Mouse (Mus musculus): ENCODE measurements around the gene Cdh1. TPM values are rescaled to one million over a fixed set of nuclear protein-coding genes. Genes with fewer than 3 reads are reported as not detected.
A peak's percentile ranks its signal among the peaks of the same experiment; 100 is the strongest.

Cdh1 gene
- polyA plus RNA-seq, 1 experiment from 2014 or later, result 131 TPM

DNA sequence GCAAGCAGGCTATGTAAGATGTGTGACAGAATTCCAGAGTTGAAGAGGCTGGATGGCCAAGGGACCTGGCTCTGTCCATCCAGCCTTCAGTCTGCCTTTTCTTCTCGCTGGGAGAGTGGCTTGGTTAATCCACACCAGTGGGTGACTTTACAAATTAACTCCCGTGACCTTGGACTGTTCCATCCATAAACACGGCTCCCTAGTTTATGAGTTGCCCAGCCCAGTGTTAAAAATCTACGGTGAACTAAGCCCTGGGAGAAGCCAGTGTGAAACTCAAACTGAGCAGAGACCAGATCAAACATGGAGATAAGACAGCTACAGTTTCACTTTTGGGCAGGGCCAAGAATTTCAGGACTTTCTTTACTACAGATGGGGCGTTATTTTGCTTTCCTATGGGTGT lies 19.9 kb downstream of the Cdh1 start:
- no peaks in the 10 kb centered on the region for H3K36me3 ChIP-seq (ENCODE audit: control insufficient read depth, insufficient read depth, low read length)
- WGBS, result 35% methylated on average over 5 of the region's 5 CpGs
- ATAC-seq (ENCODE audit: insufficient number of reproducible peaks, insufficient read depth, low FRiP score, low read depth), result no peak
- H3K4me1 ChIP-seq (ENCODE audit: control insufficient read depth, insufficient read depth, low read length), result peaks cover 15% of the 10 kb centered on the region
- no peak overlapping the region for H3K4me2 ChIP-seq (replicated peaks; ENCODE audit: low read depth, low read length)
- no peaks in the 10 kb centered on the region for H3K27me3 ChIP-seq (ENCODE audit: control insufficient read depth, insufficient read depth, low read length)
- H3K9me3 ChIP-seq (ENCODE audit: control insufficient read depth, low read depth, low read length), result no peaks in the 10 kb centered on the region
- no peak overlapping the region for H3K4me3 ChIP-seq (ENCODE audit: low read depth, low read length)
- H3K27ac ChIP-seq (ENCODE audit: low read length), result no peak overlapping the region; the same call in 1 of the 2 replicates
- H3K9ac ChIP-seq (replicated peaks; ENCODE audit: low read depth, low read length), result no peak overlapping the region

DNA sequence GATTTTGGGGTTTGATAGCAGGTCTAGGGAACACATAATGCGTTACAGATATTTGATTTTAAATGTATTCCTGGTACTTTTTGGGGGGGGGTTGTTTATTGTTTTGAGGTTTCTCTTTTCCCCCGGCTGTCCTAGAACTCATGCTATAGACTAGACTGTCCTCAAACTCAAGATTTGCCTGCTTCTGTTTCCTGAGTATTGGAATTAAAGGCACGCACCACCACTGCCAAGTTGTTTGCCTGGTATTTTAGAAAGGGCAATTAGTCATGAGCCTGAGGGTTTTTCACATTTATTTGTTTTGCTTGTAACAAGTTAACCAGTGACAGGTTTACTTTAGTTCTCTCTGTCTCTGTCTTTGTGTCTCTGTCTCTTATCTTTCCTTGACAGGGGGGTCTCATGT lies 20.3 kb downstream of the Cdh1 start:
- Histone ChIP-seq H3K27me3 (ENCODE audit: control insufficient read depth, insufficient read depth, low read length) (no peaks in the 10 kb centered on the region), H3K27ac (ENCODE audit: low read length) (no peak overlapping the region), H3K36me3 (ENCODE audit: control insufficient read depth, insufficient read depth, low read length) (no peaks in the 10 kb centered on the region), H3K4me3 (ENCODE audit: low read depth, low read length) (no peak overlapping the region), H3K4me2 (replicated peaks; ENCODE audit: low read depth, low read length) (no peak overlapping the region), H3K4me1 (ENCODE audit: control insufficient read depth, insufficient read depth, low read length) (peaks cover 15% of the 10 kb centered on the region), H3K9ac (replicated peaks; ENCODE audit: low read depth, low read length) (no peak overlapping the region), H3K9me3 (ENCODE audit: control insufficient read depth, low read depth, low read length) (no peaks in the 10 kb centered on the region)
- no peak for ATAC-seq (ENCODE audit: insufficient number of reproducible peaks, insufficient read depth, low FRiP score, low read depth)
- 74% methylated on average over 3 of the region's 3 CpGs for WGBS

DNA sequence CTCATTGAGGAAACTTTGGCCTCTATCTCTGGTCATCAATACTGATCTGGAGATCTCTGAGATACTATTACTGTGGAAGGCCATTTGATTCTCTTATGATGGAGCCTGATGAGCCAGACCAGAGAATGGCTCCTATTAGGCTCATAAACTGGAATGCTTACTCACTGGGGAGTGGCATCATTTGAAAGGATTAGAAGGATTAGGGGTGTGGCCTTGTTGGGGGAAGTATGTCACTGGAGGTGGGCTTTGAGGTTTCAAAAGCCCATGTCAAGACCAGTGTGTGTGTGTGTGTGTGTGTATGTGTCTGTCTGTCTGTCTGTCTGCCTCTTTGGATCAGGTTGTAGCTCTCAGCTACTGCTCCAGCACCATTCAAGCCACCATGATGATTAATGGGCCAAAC lies 20.8 kb downstream of the Cdh1 start:
- Histone ChIP-seq H3K27ac (ENCODE audit: low read length) (no peak overlapping the region), H3K9me3 (ENCODE audit: control insufficient read depth, low read depth, low read length) (no peaks in the 10 kb centered on the region), H3K9ac (replicated peaks; ENCODE audit: low read depth, low read length) (no peak overlapping the region), H3K27me3 (ENCODE audit: control insufficient read depth, insufficient read depth, low read length) (no peaks in the 10 kb centered on the region), H3K4me2 (replicated peaks; ENCODE audit: low read depth, low read length) (no peak overlapping the region), H3K4me1 (ENCODE audit: control insufficient read depth, insufficient read depth, low read length) (peaks cover 15% of the 10 kb centered on the region; the same call in 1 of the 2 replicates), H3K4me3 (ENCODE audit: low read depth, low read length) (no peak overlapping the region), H3K36me3 (ENCODE audit: control insufficient read depth, insufficient read depth, low read length) (no peaks in the 10 kb centered on the region)
- ATAC-seq (ENCODE audit: insufficient number of reproducible peaks, insufficient read depth, low FRiP score, low read depth), result no peak

DNA sequence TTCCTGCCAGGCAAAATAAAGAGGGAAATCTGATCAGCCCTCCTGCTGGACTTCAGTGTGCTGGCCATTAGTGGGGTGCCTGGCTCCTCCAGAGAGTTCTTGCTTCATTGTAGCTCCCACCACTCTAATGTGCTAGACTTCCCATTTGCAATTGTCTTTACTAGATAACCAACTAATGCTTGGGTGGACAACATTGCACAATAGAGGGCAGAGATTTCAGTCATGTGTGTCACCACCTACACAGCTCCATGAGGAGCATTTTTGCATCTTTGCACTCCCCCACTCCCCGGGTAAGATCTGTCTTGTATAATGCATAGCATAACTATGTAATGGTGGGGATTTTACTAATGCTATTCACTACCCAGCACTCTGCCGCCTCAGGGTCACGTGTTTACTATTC lies 21.6 kb downstream of the Cdh1 start:
- ATAC-seq (ENCODE audit: insufficient number of reproducible peaks, insufficient read depth, low FRiP score, low read depth), result no peak
- 85% methylated on average over 3 of the region's 3 CpGs for WGBS

DNA sequence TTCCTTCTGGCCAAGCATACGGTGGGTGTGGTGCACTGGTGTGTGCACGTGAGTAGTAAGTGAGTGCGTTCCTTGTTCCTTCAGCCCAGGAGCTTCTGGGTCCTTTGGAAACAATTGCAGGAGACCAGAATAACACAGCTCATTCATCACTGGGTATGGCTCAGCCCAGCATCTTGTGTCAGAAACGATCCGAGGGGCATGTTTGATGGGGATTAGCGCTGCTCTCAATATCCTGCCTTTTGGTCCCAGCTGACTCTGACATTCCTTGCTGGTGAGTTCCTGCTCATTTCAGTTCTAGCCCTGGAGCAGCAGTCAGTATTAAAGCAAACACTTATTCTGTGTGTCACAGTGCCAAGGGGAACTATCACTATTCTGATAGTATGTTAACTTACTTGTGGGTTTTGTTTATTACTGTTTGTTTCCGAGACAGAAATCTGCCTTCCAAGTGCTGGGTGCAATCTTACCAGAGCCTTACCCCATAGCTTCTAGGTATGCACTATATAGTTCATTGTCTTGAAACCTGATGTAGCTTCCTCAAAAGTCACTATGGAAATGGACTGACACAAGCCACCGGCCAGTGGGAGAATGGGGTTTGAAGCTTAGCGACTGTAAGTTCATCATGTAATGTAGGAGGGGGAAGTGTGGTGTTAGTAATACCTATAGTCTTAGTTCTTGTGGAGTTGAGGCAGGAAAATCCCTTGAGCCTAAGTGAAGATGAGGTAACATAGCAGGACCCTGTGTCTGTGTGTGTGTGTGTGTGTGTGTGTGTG lies 23.1 kb downstream of the Cdh1 start:
- no peak for ATAC-seq (ENCODE audit: insufficient number of reproducible peaks, insufficient read depth, low FRiP score, low read depth)
- Histone ChIP-seq H3K9ac (replicated peaks; ENCODE audit: low read depth, low read length) (no peak overlapping the region), H3K9me3 (ENCODE audit: control insufficient read depth, low read depth, low read length) (no peaks in the 10 kb centered on the region), H3K36me3 (ENCODE audit: control insufficient read depth, insufficient read depth, low read length) (no peaks in the 10 kb centered on the region), H3K4me2 (replicated peaks; ENCODE audit: low read depth, low read length) (no peak overlapping the region), H3K27me3 (ENCODE audit: control insufficient read depth, insufficient read depth, low read length) (no peaks in the 10 kb centered on the region), H3K27ac (ENCODE audit: low read length) (no peak overlapping the region), H3K4me3 (ENCODE audit: low read depth, low read length) (no peak overlapping the region), H3K4me1 (ENCODE audit: control insufficient read depth, insufficient read depth, low read length) (0 out of 2 replicates have a peak, but pooled peaks cover 4% of the 10 kb centered on the region)
- 55% methylated on average over 9 of the region's 9 CpGs for WGBS

More for the DNA sequence above, 21.6 kb downstream of the Cdh1 start:
- Histone ChIP-seq H3K9ac (replicated peaks; ENCODE audit: low read depth, low read length) (no peak overlapping the region), H3K4me2 (replicated peaks; ENCODE audit: low read depth, low read length) (no peak overlapping the region), H3K27me3 (ENCODE audit: control insufficient read depth, insufficient read depth, low read length) (no peaks in the 10 kb centered on the region), H3K4me1 (ENCODE audit: control insufficient read depth, insufficient read depth, low read length) (peaks cover 9% of the 10 kb centered on the region; the same call in 1 of the 2 replicates), H3K4me3 (ENCODE audit: low read depth, low read length) (no peak overlapping the region), H3K36me3 (ENCODE audit: control insufficient read depth, insufficient read depth, low read length) (no peaks in the 10 kb centered on the region), H3K9me3 (ENCODE audit: control insufficient read depth, low read depth, low read length) (no peaks in the 10 kb centered on the region), H3K27ac (ENCODE audit: low read length) (no peak overlapping the region)

DNA sequence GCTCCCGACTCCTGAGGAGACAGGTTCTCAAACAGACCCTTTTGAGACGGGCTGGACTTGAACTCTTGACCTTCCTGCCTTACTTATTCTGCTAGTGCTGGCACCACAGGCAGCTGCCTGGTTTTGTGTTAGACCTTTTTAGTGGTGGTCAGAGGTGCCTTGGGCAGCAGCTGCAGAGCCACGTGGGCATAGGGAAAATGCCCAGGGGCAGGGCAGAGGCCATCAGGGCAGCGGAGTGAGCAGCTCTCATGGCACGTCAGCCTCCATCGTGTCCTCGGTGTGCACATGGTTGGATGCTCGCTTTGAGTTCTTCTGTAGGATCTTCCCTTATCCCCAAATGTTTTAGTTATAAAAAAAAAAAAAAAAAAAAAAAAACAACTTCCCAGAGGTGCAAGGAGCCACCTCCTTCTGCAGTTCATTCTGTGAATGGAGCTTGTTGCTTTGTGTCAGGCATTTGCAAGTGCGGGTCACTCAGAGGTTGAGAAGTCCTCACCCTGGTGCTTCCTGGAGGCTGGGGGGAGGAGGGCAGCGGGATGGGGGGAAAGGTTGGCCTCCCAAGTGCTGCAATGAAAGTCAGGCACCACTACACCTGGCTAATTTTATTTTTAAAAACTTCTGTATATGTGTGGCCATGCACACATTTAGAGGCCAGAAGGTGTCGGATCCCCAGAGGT lies 25.3 kb downstream of the Cdh1 start:
- no peak for ATAC-seq (ENCODE audit: insufficient number of reproducible peaks, insufficient read depth, low FRiP score, low read depth)
- H3K27ac ChIP-seq (ENCODE audit: low read length), result no peak overlapping the region
- H3K27me3 ChIP-seq (ENCODE audit: control insufficient read depth, insufficient read depth, low read length), result no peaks in the 10 kb centered on the region
- H3K4me2 ChIP-seq (replicated peaks; ENCODE audit: low read depth, low read length), result no peak overlapping the region
- no peak overlapping the region for H3K9ac ChIP-seq (replicated peaks; ENCODE audit: low read depth, low read length)
- 76% methylated on average over 11 of the region's 11 CpGs for WGBS
- no peak overlapping the region for H3K4me3 ChIP-seq (ENCODE audit: low read depth, low read length)
- H3K9me3 ChIP-seq (ENCODE audit: control insufficient read depth, low read depth, low read length), result no peaks in the 10 kb centered on the region
- H3K36me3 ChIP-seq (ENCODE audit: control insufficient read depth, insufficient read depth, low read length), result no peaks in the 10 kb centered on the region
- H3K4me1 ChIP-seq (ENCODE audit: control insufficient read depth, insufficient read depth, low read length), result peaks cover 4% of the 10 kb centered on the region; the same call in 1 of the 2 replicates

DNA sequence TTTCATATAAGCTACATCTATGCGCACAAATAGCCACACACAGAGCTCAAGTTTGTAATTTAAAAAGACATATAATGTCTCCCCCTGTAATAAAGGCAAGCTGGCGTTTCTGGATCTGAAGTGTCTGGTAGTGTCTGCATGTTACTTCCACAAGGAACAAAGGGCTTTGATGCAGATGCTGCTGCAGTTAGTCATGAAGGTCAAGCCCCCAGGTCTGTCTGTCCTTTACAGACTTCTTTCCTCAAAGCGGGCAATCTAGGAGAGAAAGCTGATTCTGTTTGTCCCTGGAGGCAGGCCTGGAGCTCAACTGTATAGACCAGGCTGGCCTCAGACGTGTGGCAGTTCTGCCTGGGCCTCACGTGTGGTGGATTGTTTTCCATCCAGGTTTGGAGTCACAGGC lies 26.3 kb downstream of the Cdh1 start:
- Histone ChIP-seq H3K9ac (replicated peaks; ENCODE audit: low read depth, low read length) (no peak overlapping the region), H3K4me3 (ENCODE audit: low read depth, low read length) (no peak overlapping the region), H3K27me3 (ENCODE audit: control insufficient read depth, insufficient read depth, low read length) (no peaks in the 10 kb centered on the region), H3K4me2 (replicated peaks; ENCODE audit: low read depth, low read length) (no peak overlapping the region), H3K27ac (ENCODE audit: low read length) (no peak overlapping the region), H3K36me3 (ENCODE audit: control insufficient read depth, insufficient read depth, low read length) (no peaks in the 10 kb centered on the region), H3K4me1 (ENCODE audit: control insufficient read depth, insufficient read depth, low read length) (peaks cover 4% of the 10 kb centered on the region; the same call in 1 of the 2 replicates), H3K9me3 (ENCODE audit: control insufficient read depth, low read depth, low read length) (no peaks in the 10 kb centered on the region)
- no peak for ATAC-seq (ENCODE audit: insufficient number of reproducible peaks, insufficient read depth, low FRiP score, low read depth)
- 71% methylated on average over 5 of the region's 5 CpGs for WGBS

DNA sequence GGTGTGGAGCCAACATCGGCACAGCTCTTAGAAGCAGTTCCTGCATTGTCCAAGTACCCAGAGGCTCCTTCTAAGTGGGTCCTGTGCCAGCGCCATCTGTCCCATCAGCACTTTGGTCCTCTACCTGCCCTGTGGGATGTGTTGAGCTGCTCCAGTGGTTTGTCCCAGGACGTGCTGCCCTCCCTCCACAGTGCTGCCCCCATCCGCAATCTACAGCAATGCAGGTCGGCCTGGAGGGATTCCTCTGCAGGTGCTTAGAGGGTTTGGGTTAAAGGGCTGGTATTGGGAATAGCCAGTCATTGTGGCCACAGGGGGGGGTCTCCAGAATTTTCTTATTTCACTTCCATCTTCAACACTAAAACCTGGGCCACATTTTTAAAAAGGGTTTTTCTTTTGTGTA lies 28.8 kb downstream of the Cdh1 start:
- Histone ChIP-seq H3K4me1 (ENCODE audit: control insufficient read depth, insufficient read depth, low read length) (peaks cover 17% of the 10 kb centered on the region), H3K4me3 (ENCODE audit: low read depth, low read length) (no peak overlapping the region), H3K9ac (replicated peaks; ENCODE audit: low read depth, low read length) (no peak overlapping the region), H3K9me3 (ENCODE audit: control insufficient read depth, low read depth, low read length) (no peaks in the 10 kb centered on the region), H3K4me2 (replicated peaks; ENCODE audit: low read depth, low read length) (no peak overlapping the region), H3K36me3 (ENCODE audit: control insufficient read depth, insufficient read depth, low read length) (no peaks in the 10 kb centered on the region), H3K27ac (ENCODE audit: low read length) (0 out of 2 replicates have a peak overlapping the region, but pooled peaks have one; percentile 17), H3K27me3 (ENCODE audit: control insufficient read depth, insufficient read depth, low read length) (no peaks in the 10 kb centered on the region)
- ATAC-seq (ENCODE audit: insufficient number of reproducible peaks, insufficient read depth, low FRiP score, low read depth), result no peak
- WGBS, result 49% methylated on average over 5 of the region's 5 CpGs

Data from stomach, embryonic 14.5 days (tissue).